Mouse (Mus musculus) limb, embryonic 10.5 days (tissue): ENCODE results near the gene Gm3045. TPM values are rescaled to one million over a fixed set of nuclear protein-coding genes. Genes with fewer than 3 reads are reported as not detected.

Experiments
- DNase-seq: peaks from one replicate; pipeline ENCODE4 v3.0.0-alpha.2; 2017; ENCODE audit warnings: low spot score
- H3K27ac ChIP-seq: fragments of 300-500 bp; sonication (generic); 2 replicates; pipeline ENCODE4 v1.5.1; 2016; ENCODE audit warnings: mild to moderate bottlenecking
- H3K27me3 ChIP-seq: fragments of 300-500 bp; sonication (generic); 2 replicates; pipeline ENCODE4 v1.6.1; 2016; ENCODE audit warnings: low read depth, mild to moderate bottlenecking; ENCODE audit not compliant: poor library complexity, severe bottlenecking
- H3K36me3 ChIP-seq: fragments of 300-500 bp; sonication (generic); 2 replicates; pipeline ENCODE4 v1.6.1; 2016; ENCODE audit warnings: mild to moderate bottlenecking, moderate library complexity
- H3K4me1 ChIP-seq: fragments of 300-500 bp; sonication (generic); 2 replicates; pipeline ENCODE4 v1.6.1; 2016
- H3K4me3 ChIP-seq: fragments of 300-500 bp; sonication (generic); 2 replicates; pipeline ENCODE4 v1.5.1; 2016; ENCODE audit warnings: mild to moderate bottlenecking, moderate library complexity
- H3K9me3 ChIP-seq: fragments of 300-500 bp; sonication (generic); replicated peaks from 2 replicates; pipeline ENCODE4 v1.6.1; 2016; ENCODE audit warnings: mild to moderate bottlenecking
- WGBS: fragments of 180-500 bp; shearing (Covaris S2); methylation state at CpG from one replicate; pipeline ENCODE4 v1.1.7; 2016; 5-methylcytosine and 5-hydroxymethylcytosine counted together
- polyA plus RNA-seq: library from polyadenylated mRNA; unstranded; fragments of >200 nt; fragmentation: Nextera tagmentation; extraction: Ambion mirVana; gene quantifications from 2 replicates; pipeline ENCODE4 v1.2.1, GENCODE M21; 2016

Gm3045 gene
- polyA plus RNA-seq, 1 experiment from 2014 or later, result not detected

DNA sequence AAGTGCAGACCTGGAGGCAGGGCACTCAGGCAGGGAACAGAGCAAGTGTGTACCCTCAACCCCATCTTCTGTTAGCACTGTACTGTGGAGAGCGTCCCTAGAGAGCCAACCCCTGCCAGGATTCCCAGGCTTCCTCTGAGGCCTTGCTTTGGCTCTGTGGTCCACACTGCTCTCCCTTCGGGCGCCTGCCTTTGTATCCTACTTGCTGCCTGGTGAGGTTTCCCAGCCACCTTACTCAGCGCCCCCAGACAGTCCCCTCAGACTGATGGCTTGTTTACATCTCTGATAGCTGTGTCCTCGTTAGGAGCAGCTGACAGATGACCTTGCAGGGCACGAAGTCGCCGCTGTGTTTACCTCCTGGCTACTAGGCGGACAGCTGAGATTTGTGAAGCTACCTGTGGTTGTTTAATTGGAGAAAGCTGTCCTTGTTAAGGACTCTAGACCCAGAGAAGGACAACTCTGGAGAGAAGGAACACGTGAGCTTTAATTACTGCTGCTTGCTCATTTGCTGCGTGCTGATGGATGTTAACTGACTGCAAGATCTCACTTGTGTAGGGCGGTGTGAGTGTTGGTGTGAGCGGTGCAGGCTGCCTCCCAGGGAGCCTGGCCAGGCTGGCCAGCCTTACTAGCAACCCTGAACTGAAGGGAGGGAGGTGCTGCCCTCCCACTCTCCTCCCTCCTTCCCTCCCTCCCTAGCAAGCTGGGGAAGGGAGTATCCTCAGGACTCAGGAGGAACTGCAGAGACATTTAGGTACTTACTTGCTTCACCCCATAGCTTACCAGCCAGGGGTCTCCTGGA lies 7.5 kb upstream of the Gm3045 start:
- H3K4me1 ChIP-seq, result peaks cover 33% of the 10 kb centered on the region
- H3K36me3 ChIP-seq, result no peaks in the 10 kb centered on the region
- whole genome bisulfite sequencing, result 13% methylated on average over 13 of the region's 13 CpGs
- no peaks in the 10 kb centered on the region for H3K9me3 ChIP-seq
- H3K27me3 ChIP-seq, result peaks cover 14% of the 10 kb centered on the region; the same call in 1 of the 2 replicates
- DNase-seq, result peak; percentile 50
- H3K27ac ChIP-seq, result peak overlapping the region; percentile 79
- H3K4me3 ChIP-seq, result no peak overlapping the region

- H3K27me3 ChIP-seq, result peaks cover 16% of the 10 kb centered on the region; the same call in 1 of the 2 replicates
- WGBS, result 73% methylated on average over 6 of the region's 6 CpGs
- H3K4me3 ChIP-seq, result no peak overlapping the region
- no peaks in the 10 kb centered on the region for H3K36me3 ChIP-seq
- no peak for DNase-seq
- H3K27ac ChIP-seq, result peak overlapping the region; percentile 79
- no peaks in the 10 kb centered on the region for H3K9me3 ChIP-seq
- peaks cover 33% of the 10 kb centered on the region for H3K4me1 ChIP-seq
Observed at GRCm38 (mm10) chr13:56419538-56419937, 6.9 kb upstream of the Gm3045 start.

GRCm38 (mm10) chr13:56422072-56422723 lies 4.2 kb upstream of the Gm3045 start:
- Histone ChIP-seq H3K27me3 (peaks cover 18% of the 10 kb centered on the region; the same call in 1 of the 2 replicates), H3K36me3 (no peaks in the 10 kb centered on the region), H3K4me3 (no peak overlapping the region; the same call in 1 of the 2 replicates), H3K27ac (peak overlapping the region; percentile 71), H3K9me3 (no peaks in the 10 kb centered on the region), H3K4me1 (peaks cover 36% of the 10 kb centered on the region)
- peak; percentile 84 for DNase-seq
- 22% methylated on average over 16 of the region's 16 CpGs for WGBS

DNA sequence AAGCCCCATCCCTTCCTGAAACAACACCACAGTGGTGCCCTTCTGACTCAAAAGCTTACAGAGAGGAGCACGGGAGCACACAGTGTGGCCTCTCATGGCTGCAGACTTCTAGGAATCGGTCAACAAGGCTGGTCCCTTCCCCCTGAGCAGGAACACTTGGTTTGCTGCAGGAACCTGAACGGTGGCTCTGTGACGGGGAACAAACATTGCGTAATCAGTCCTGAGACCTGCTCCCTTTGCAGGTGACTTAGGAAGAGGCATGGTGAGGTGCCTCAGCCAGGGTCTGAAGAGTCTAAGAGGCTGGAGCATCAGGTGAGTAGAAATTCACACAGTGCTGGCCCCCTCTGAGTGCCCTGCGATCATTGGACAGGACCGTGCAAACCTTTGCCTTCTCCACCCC lies 463 bp upstream of the Gm3045 start:
- Histone ChIP-seq H3K4me3 (no peak overlapping the region), H3K27ac (no peak overlapping the region), H3K27me3 (peaks cover 43% of the 10 kb centered on the region), H3K4me1 (peaks cover 32% of the 10 kb centered on the region), H3K9me3 (no peaks in the 10 kb centered on the region), H3K36me3 (no peaks in the 10 kb centered on the region)
- DNase-seq, result no peak
- WGBS, result 86% methylated on average over 7 of the region's 7 CpGs

- H3K27ac ChIP-seq, result peak overlapping the region; percentile 78
- H3K4me1 ChIP-seq, result peaks cover 31% of the 10 kb centered on the region
- H3K36me3 ChIP-seq, result no peaks in the 10 kb centered on the region
- no peaks in the 10 kb centered on the region for H3K9me3 ChIP-seq
- peak; percentile 94 for DNase-seq
- 31% methylated on average over 16 of the region's 16 CpGs for WGBS
- H3K4me3 ChIP-seq, result no peak overlapping the region
- H3K27me3 ChIP-seq, result peaks cover 30% of the 10 kb centered on the region
Observed at GRCm38 (mm10) chr13:56428724-56429500, 2.5 kb downstream of the Gm3045 start.

- Histone ChIP-seq H3K36me3 (no peaks in the 10 kb centered on the region), H3K4me1 (peaks cover 34% of the 10 kb centered on the region), H3K27ac (peak overlapping the region; percentile 7; the same call in 1 of the 2 replicates), H3K27me3 (peaks cover 59% of the 10 kb centered on the region), H3K9me3 (no peaks in the 10 kb centered on the region), H3K4me3 (no peak overlapping the region)
- 87% methylated on average over 11 of the region's 12 CpGs for WGBS
- DNase-seq, result no peak
Observed at GRCm38 (mm10) chr13:56432496-56432895, 6.1 kb downstream of the Gm3045 start.

GRCm38 (mm10) chr13:56433466-56433865 lies 7.1 kb downstream of the Gm3045 start:
- Histone ChIP-seq H3K27me3 (peaks cover 59% of the 10 kb centered on the region), H3K9me3 (no peaks in the 10 kb centered on the region), H3K36me3 (no peaks in the 10 kb centered on the region), H3K4me1 (peaks cover 40% of the 10 kb centered on the region), H3K27ac (peak overlapping the region; percentile 76), H3K4me3 (no peak overlapping the region)
- peak; percentile 93 for DNase-seq
- 12% methylated on average over 10 of the region's 10 CpGs for WGBS

DNA sequence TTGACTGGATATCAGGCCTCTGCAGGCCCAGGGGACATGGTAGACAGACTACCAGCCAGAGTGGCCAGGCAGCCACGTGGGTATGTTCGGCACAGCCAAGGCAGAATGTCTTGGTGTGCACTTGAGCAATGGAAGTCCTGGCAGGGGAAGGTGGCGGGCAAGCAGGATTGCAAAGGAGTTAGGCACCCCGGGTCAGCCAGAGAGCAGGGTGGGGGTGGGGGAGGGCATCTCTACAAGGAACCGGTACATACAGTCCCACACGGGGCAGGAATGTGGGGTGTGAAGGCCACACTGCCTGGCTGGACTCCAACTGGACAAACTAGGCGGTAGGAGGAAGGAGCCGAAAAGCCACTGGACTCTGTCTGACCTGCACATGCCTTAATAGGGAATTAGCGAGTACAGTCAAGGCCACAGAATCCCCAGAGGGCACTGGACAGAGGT lies 7.9 kb downstream of the Gm3045 start:
- H3K27ac ChIP-seq, result peak overlapping the region; percentile 76; the same call in 1 of the 2 replicates
- DNase-seq, result no peak

DNA sequence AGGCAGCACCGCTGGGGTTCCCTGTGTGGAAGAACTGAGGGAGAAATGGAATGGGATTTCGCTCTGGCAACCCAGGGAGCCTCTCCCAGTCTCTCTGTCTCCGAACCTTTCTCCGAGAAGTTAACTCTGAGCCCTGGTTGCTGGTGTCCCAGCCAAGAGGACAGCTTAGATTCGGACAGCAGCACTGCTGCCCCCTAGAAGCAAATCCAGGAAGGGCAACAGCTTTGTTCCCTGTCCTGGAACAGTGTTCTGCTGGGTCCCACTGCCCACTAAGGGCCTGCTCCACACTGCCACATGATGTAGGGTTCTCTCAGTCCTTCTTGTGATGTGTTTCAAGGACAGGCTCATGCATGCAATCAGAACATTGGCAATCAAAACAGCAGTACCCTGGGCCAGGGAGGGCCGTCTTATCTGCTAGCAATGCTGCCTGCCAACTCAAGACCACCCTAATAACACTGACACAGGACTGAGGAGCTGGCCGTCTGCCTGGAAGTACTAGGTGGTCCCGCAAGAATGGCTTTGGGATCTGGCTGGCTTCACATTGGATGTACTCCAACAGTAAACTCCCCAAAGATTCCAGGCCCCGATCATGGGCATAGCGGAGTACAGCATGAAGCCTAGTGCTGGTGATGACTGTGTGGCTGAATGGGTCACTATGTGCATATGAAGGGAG lies 9.4 kb downstream of the Gm3045 start:
- H3K36me3 ChIP-seq, result no peaks in the 10 kb centered on the region
- 70% methylated on average over 10 of the region's 10 CpGs for WGBS
- H3K9me3 ChIP-seq, result no peaks in the 10 kb centered on the region
- no peak overlapping the region for H3K4me3 ChIP-seq
- H3K4me1 ChIP-seq, result peaks cover 32% of the 10 kb centered on the region
- no peak for DNase-seq
- no peak overlapping the region for H3K27ac ChIP-seq
- peaks cover 70% of the 10 kb centered on the region for H3K27me3 ChIP-seq

More for the DNA sequence above, 7.9 kb downstream of the Gm3045 start:
- Histone ChIP-seq H3K4me1 (peaks cover 35% of the 10 kb centered on the region), H3K9me3 (no peaks in the 10 kb centered on the region), H3K4me3 (no peak overlapping the region), H3K27me3 (peaks cover 63% of the 10 kb centered on the region), H3K36me3 (no peaks in the 10 kb centered on the region)
- WGBS, result 85% methylated on average over 9 of the region's 9 CpGs

- Histone ChIP-seq H3K4me3 (peak within 1 kb of the TSS; percentile 51), H3K27me3 (peaks cover 74% of the 10 kb centered on the region), H3K4me1 (peaks cover 25% of the 10 kb centered on the region), H3K9me3 (no peaks in the 10 kb centered on the region), H3K27ac (0 out of 2 replicates have a peak within 1 kb of the TSS, but pooled peaks have one; percentile 25), H3K36me3 (no peaks in the 10 kb centered on the region)
- peak; percentile 65 for DNase-seq
- 3% methylated on average over 51 of the region's 51 CpGs for WGBS
Observed at GRCm38 (mm10) chr13:56438211-56439075, 12.0 kb downstream of the Gm3045 start, which contains the start of gene Slc25a48. Gene Slc25a48 (plus strand): TSS chr13:56438355.

- H3K9me3 ChIP-seq, result no peaks in the 10 kb centered on the region
- H3K36me3 ChIP-seq, result no peaks in the 10 kb centered on the region
- 80% methylated on average over 7 of the region's 7 CpGs for WGBS
- peaks cover 28% of the 10 kb centered on the region for H3K27me3 ChIP-seq
- DNase-seq, result no peak
- peaks cover 8% of the 10 kb centered on the region for H3K4me1 ChIP-seq
- H3K27ac ChIP-seq, result no peak overlapping the region
- no peak overlapping the region for H3K4me3 ChIP-seq
Observed at GRCm38 (mm10) chr13:56443411-56443810, 17.0 kb downstream of the Gm3045 start.
